In the genomic region with DNA sequence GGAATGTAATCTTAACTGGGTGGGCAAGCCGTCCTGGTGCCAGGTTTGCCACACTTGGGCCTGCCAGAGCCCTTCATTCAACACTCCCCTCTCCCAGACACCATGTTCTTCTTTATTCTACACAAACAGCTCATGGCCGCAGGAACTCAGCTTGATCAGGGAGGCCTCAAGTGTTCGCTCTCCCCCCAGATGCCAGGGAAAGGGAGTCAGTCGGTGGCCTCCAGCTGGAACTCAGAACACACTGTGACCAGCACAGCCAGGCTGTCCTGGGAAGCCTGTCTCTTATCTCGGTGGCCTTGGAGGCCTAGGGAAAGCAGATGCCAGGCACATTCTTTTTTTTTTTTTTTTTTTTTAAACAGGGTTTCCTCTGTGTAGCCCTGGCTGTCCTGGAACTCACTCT, we compare ENCODE assay signal across 16 mouse cellular contexts. TPM values are rescaled to one million over a fixed set of nuclear protein-coding genes. Genes with fewer than 3 reads are reported as not detected.
DNase-seq lines count a peak whose midpoint lies in the region; ATAC-seq lines count a peak whose summit lies in the region.
"Had no signal": no experiment of that assay in that cellular context is flagged by ENCODE, and none has a peak within 500 bp of the region (broad histone marks: within the 10 kb centered on the region; RNA-seq: fewer than 3 reads in every experiment).

No protein-coding gene starts in this region.

- WGBS in embryonic facial prominence, embryonic 13.5 days = 67% methylated on average over 5 of the region's 5 CpGs
- WGBS in embryonic facial prominence, embryonic 10.5 days = 81% methylated on average over 5 of the region's 5 CpGs
- WGBS in hindbrain, embryonic 13.5 days = 70% methylated on average over 5 of the region's 5 CpGs
- 56% methylated on average over 5 of the region's 5 CpGs for WGBS in hindbrain, embryonic 14.5 days
- WGBS in hindbrain, embryonic 16.5 days = 65% methylated on average over 5 of the region's 5 CpGs

- H3K36me3 ChIP-seq in embryonic facial prominence, embryonic 13.5 days = peaks cover 68% of the 10 kb centered on the region
- H3K36me3 ChIP-seq in embryonic facial prominence, embryonic 10.5 days (replicated peaks) = peaks cover 75% of the 10 kb centered on the region
- peaks cover 42% of the 10 kb centered on the region for H3K36me3 ChIP-seq in hindbrain, embryonic 13.5 days
- peaks cover 23% of the 10 kb centered on the region for H3K36me3 ChIP-seq in hindbrain, embryonic 14.5 days (replicated peaks; ENCODE audit: control insufficient read depth, insufficient read depth)
- peaks cover 16% of the 10 kb centered on the region for H3K36me3 ChIP-seq in hindbrain, embryonic 16.5 days (ENCODE audit: control insufficient read depth, insufficient read depth, low read length)

- H3K9ac ChIP-seq in embryonic facial prominence, embryonic 13.5 days = no peak overlapping the region; the same call in 1 of the 2 replicates
- H3K9ac ChIP-seq in hindbrain, embryonic 13.5 days = no peak overlapping the region
- no peak overlapping the region for H3K9ac ChIP-seq in hindbrain, embryonic 14.5 days
- H3K9ac ChIP-seq in hindbrain, embryonic 16.5 days (ENCODE audit: low read depth, low read length) = no peak overlapping the region; the same call in 1 of the 2 replicates

- H3K4me3 ChIP-seq in embryonic facial prominence, embryonic 13.5 days = no peak overlapping the region
- H3K4me3 ChIP-seq in embryonic facial prominence, embryonic 10.5 days = no peak overlapping the region
- H3K4me3 ChIP-seq in hindbrain, embryonic 13.5 days = no peak overlapping the region
- H3K4me3 ChIP-seq in hindbrain, embryonic 14.5 days (replicated peaks; ENCODE audit: low read length) = no peak overlapping the region
- H3K4me3 ChIP-seq in hindbrain, embryonic 16.5 days (ENCODE audit: low read length) = no peak overlapping the region

- ATAC-seq in embryonic facial prominence, embryonic 13.5 days (ENCODE audit: insufficient number of reproducible peaks, insufficient read depth, low FRiP score, low TSS enrichment, low read depth) = no peak
- no peak for ATAC-seq in hindbrain, embryonic 13.5 days (ENCODE audit: low FRiP score)
- ATAC-seq in hindbrain, embryonic 14.5 days (ENCODE audit: low FRiP score) = no peak
- no peak for ATAC-seq in hindbrain, embryonic 16.5 days
- ATAC-seq: midbrain, embryonic 16.5 days had no signal

- H3K9me3 ChIP-seq in embryonic facial prominence, embryonic 13.5 days = 0 out of 2 replicates have a peak, but pooled peaks cover 5% of the 10 kb centered on the region
- peaks cover 7% of the 10 kb centered on the region; the same call in 1 of the 2 replicates for H3K9me3 ChIP-seq in embryonic facial prominence, embryonic 10.5 days
- no peaks in the 10 kb centered on the region; the same call in 1 of the 2 replicates for H3K9me3 ChIP-seq in hindbrain, embryonic 13.5 days
- no peaks in the 10 kb centered on the region for H3K9me3 ChIP-seq in hindbrain, embryonic 14.5 days (ENCODE audit: control insufficient read depth, low read length)
- no peaks in the 10 kb centered on the region for H3K9me3 ChIP-seq in hindbrain, embryonic 16.5 days (ENCODE audit: control insufficient read depth, low read length)

- H3K4me1 ChIP-seq in embryonic facial prominence, embryonic 13.5 days = peaks cover 47% of the 10 kb centered on the region
- H3K4me1 ChIP-seq in embryonic facial prominence, embryonic 10.5 days = peaks cover 47% of the 10 kb centered on the region
- peaks cover 44% of the 10 kb centered on the region for H3K4me1 ChIP-seq in hindbrain, embryonic 13.5 days (replicated peaks)
- peaks cover 11% of the 10 kb centered on the region for H3K4me1 ChIP-seq in hindbrain, embryonic 14.5 days (replicated peaks; ENCODE audit: control insufficient read depth, insufficient read depth, low read length)
- peaks cover 11% of the 10 kb centered on the region for H3K4me1 ChIP-seq in hindbrain, embryonic 16.5 days (ENCODE audit: control insufficient read depth, insufficient read depth, low read depth, low read length)

- no peak overlapping the region for H3K4me2 ChIP-seq in embryonic facial prominence, embryonic 13.5 days
- no peak overlapping the region for H3K4me2 ChIP-seq in hindbrain, embryonic 13.5 days
- H3K4me2 ChIP-seq in hindbrain, embryonic 14.5 days (replicated peaks) = no peak overlapping the region
- no peak overlapping the region for H3K4me2 ChIP-seq in hindbrain, embryonic 16.5 days (ENCODE audit: low read length)

- DNase-seq in embryonic facial prominence, embryonic 10.5 days (ENCODE audit: low spot score) = no peak
- DNase-seq in hindbrain, embryonic 14.5 days (ENCODE audit: low spot score) = no peak
- peak; percentile 66 for DNase-seq in ovary, postnatal 36 days (ENCODE audit: low spot score)
- no peak for DNase-seq in ovary, postnatal 10 days (ENCODE audit: low spot score)
- DNase-seq in testis, postnatal 14 days (ENCODE audit: low spot score) = peak; percentile 81
- DNase-seq: cerebellum, adult 9-11 months; kidney, adult 18-20 months; kidney, postnatal 25 days; lung, adult 18-20 months; right cerebral cortex, postnatal 25 days; thymus, postnatal 4 days had no signal

- peak overlapping the region; percentile 68; the same call in 1 of the 2 replicates for H3K27ac ChIP-seq in embryonic facial prominence, embryonic 13.5 days
- H3K27ac ChIP-seq in embryonic facial prominence, embryonic 10.5 days (replicated peaks) = no peak overlapping the region
- H3K27ac ChIP-seq in hindbrain, embryonic 13.5 days = peak overlapping the region; percentile 40; the same call in 1 of the 2 replicates
- H3K27ac ChIP-seq in hindbrain, embryonic 14.5 days = no peak overlapping the region
- H3K27ac ChIP-seq in hindbrain, embryonic 16.5 days (ENCODE audit: low read depth, low read length) = no peak overlapping the region
- H3K27ac ChIP-seq: macrophage had no signal

- no peaks in the 10 kb centered on the region for H3K27me3 ChIP-seq in embryonic facial prominence, embryonic 13.5 days
- H3K27me3 ChIP-seq in embryonic facial prominence, embryonic 10.5 days (replicated peaks; ENCODE audit: low read depth, poor library complexity, severe bottlenecking) = peaks cover 14% of the 10 kb centered on the region; the same call in 1 of the 2 replicates
- no peaks in the 10 kb centered on the region for H3K27me3 ChIP-seq in hindbrain, embryonic 13.5 days
- H3K27me3 ChIP-seq in hindbrain, embryonic 14.5 days (ENCODE audit: control insufficient read depth, insufficient read depth, low read length) = no peaks in the 10 kb centered on the region
- no peaks in the 10 kb centered on the region for H3K27me3 ChIP-seq in hindbrain, embryonic 16.5 days (replicated peaks; ENCODE audit: control insufficient read depth, insufficient read depth, low read length)

RNA-seq across cellular contexts. Expression of a gene that starts 59.5 kb away (rescaled TPM):
- 38.9 and 42.7 TPM in 2 replicates for polyA plus RNA-seq in embryonic facial prominence, embryonic 13.5 days (2015; fragmentation: Nextera tagmentation; extraction: Ambion mirVana)
- 39.7 and 41.9 TPM in 2 replicates for polyA plus RNA-seq in embryonic facial prominence, embryonic 10.5 days (2016; fragmentation: Nextera tagmentation; extraction: Ambion mirVana)
- polyA plus RNA-seq in hindbrain, embryonic 13.5 days (2015; fragmentation: Nextera tagmentation; extraction: Ambion mirVana) = 48.7 and 53.1 TPM in 2 replicates
- polyA plus RNA-seq in hindbrain, embryonic 14.5 days (2014; fragmentation: Nextera tagmentation; extraction: Ambion mirVana) = 59.7 and 65.3 TPM in 2 replicates
- polyA plus RNA-seq in hindbrain, embryonic 16.5 days (2015; fragmentation: Nextera tagmentation; extraction: Ambion mirVana) = 43.2 and 46.0 TPM in 2 replicates

Comparison
In these comparisons a context has a peak if more than half of its experiments do, and no peak if none do; other contexts are left out.
1. H3K27ac ChIP-seq: peak in embryonic facial prominence, embryonic 13.5 days (single experiment) and hindbrain, embryonic 13.5 days (single experiment); none in embryonic facial prominence, embryonic 10.5 days (single experiment), hindbrain, embryonic 14.5 days (single experiment) and hindbrain, embryonic 16.5 days (single experiment).
2. DNase-seq: peak in ovary, postnatal 36 days (single experiment) and testis, postnatal 14 days (single experiment); none in embryonic facial prominence, embryonic 10.5 days (single experiment), hindbrain, embryonic 14.5 days (single experiment) and ovary, postnatal 10 days (single experiment).